Mouse (Mus musculus) right cerebral cortex, adult 2 months (tissue): ENCODE data around the gene Dok1.
A peak's percentile ranks its signal among the peaks of the same experiment; 100 is the strongest.

Experiments used
- DNase-seq, 2 experiments: peaks; one replicate each; pipeline ENCODE4 v3.0.0; 2021 to 2022; ENCODE audit warnings: low spot score in 2 of 2

The Dok1 gene

DNA sequence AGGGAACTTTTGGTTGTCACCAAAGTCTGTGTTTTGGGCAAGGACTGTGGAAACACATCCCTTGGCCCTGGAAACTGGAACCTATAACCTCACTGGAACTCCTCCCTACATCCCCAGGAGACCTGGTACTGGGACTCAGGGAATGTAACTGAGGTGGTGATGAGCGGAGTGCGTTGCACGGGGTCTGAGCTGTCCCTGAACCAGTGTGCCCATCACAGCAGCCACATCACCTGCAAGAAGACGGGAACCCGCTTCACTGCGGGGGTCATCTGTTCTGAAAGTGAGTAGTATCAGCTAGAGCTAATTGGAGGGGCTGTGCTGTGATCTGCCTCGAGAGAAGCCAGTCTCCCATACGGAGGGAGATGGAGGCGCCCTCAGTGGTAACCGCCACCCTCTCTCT is 16.1 kb upstream of the Dok1 start:
- DNase-seq, result no peak

DNA sequence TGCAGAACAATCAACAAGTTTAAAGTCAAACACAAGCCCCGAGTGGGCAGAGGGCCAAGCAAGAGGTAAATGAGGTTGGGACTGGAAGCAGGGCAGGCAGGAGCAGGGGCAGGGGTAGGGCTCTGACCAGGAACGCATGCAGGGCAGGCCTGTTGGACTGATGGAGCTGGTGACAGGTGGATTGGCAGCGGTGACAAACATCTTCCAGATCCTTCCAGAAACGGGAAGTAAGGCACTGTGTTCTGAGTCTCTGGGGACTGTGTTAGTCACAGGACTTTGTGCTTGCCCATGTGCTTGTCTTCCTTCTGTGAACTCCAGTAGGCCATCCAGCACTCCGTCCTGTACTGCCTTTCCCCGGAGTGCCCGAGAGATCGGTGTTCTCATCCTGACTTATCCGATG is 11.5 kb upstream of the Dok1 start:
- no peak for DNase-seq

DNA sequence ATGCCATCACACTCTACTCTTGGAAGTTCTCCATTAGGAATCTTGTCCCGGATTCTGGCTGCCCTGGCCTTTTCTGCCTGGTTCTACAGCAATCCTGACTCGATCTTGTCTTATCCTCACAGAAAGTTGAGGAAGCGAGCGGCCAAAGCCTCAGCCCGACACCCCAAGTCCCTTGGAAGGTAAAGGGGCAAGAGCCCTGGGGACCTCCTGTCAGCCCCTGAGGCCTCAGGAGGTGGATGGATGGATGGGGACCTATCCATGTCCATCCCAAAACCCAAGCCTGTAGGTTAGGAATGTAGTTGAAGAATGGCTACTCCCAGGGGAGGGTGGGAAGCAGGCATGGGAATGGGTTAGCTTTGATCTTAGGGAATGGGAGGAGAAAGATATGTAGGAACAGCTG is 10.7 kb upstream of the Dok1 start:
- DNase-seq, result no peak

DNA sequence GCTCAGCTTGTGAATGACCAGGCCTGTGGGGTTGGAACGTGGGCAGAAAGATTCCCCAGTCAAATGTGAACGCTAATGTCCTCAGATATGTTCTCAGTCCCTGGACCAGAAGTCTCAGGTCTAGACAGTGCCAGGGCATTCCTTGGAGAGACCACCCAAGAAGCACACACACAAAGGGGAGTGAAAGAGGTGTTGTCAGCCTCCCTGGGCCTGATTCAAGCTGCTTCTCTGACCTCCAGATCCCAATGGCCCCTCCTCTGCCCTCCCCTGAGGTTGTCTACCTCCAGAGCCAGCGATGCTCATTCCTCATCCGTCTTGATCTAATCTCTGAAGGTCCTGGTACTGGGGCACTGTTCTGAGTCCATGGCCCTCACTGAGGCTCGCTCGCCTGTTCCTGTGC is 10.3 kb upstream of the Dok1 start:
- DNase-seq, result no peak

DNA sequence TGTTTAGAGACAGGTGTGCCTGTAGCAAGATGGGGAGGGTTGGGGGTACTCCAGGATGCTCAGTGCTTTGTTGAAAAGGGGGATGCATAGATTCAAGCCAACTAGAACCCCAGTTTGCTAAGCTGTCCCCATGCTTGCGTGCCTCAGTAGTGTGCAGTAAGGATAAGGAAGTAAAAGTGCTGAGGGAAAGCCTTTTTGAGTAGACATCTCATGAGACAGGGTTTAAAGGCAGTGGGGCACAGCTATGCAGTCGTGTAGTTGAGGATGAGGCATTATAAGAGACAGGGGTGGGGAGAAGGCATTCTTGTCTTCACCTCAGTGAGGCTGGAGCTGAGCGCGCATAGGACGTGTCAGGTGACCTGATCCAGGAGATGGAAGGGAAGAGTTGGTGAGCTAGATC is 7.3 kb upstream of the Dok1 start:
- no peak for DNase-seq

DNA sequence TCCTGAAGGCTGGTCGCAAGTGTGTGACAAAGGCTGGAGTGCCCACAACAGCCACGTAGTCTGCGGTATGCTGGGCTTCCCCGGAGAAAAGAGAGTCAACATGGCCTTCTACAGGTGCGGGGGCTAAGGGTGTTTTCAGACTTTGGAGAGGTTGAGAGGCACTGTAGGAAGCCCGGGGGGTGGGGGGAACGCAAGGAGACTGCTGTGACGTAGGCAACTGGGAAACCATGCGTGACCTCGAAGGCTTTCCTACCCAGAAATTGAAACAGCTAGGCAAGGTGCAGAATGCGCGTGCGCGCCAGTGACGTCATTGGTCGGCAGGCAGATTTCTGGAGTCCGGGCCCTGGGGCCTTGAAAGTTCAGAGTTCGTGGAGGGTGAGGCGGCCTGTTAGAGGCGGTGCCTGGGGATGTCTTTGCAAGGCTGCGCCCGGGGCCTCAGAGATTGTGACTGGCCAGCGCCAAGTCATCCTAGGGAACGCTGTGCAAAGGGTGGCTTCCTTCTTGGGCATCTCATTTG is 5.3 kb upstream of the Dok1 start:
- DNase-seq, result peak; percentile 88 to 90

DNA sequence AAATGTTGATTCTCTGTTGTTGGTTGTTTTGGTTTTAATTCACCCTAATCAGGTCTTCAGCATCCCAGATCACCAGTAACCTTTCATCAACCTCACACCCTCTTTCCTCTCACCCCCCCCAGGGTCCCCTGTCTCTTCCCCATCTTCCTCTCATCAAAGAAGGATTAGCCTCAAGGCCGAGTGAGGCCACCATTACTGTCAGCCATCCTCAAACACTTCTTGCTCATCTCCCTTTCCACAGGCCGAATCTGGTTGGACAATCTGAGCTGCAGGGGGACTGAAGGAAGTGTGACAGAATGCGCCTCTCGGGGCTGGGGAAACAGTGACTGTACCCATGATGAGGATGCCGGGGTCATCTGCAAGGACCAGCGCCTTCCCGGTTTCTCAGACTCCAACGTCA is 3.9 kb upstream of the Dok1 start:
- DNase-seq, result no peak

DNA sequence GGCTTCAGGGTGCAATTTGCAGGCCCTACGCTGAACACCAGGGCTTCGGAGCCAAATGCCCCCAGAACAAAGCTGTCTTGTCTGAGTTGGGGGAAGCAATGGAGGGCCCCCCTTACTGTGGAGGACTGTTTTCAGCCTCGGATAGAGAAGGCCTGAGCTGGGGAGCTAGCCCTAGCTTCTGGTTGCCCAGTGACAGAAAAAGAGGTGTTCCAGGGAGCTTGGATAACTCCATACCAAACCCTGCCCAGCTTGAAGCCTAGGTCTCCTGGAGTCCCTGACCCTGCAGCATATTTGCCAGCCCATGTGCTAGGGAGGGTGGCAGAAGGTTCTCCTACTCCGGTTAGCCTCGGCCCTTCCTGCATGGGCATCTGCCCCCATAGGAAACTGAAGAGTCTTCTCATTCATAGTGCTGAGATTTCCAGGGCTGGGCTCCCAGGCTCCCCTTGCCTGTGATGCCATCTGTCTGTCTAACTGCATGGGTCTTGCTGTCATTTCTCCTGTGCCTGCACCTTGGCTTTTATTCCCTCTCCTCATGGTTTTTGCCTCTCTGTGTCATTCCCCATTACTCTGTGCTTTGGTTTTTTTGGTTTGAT is 1.3 kb upstream of the Dok1 start:
- DNase-seq, result no peak

DNA sequence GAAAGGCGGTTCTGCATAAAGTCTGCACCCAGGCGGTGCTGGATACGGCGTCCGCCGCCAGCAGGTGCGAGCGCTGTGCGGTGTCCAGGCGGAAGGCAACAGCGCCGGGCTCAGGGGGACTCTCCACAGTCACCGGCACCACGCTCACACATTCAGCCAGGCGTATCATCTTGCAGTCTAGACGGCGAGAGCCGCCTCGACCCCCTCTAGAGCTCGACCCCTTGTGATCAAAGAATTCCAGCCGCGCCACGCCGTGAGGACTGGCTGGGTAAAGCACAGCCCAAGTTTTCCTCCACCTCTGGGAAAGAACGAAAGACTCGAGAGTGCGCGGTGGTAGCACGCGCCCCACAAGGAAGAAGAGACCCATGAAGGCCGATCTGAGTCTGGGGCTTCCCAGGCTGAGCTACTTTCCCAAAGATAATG is 491 bp downstream of the Dok1 start:
- peak in 1 of 2 experiments; percentile 32 for DNase-seq

DNA sequence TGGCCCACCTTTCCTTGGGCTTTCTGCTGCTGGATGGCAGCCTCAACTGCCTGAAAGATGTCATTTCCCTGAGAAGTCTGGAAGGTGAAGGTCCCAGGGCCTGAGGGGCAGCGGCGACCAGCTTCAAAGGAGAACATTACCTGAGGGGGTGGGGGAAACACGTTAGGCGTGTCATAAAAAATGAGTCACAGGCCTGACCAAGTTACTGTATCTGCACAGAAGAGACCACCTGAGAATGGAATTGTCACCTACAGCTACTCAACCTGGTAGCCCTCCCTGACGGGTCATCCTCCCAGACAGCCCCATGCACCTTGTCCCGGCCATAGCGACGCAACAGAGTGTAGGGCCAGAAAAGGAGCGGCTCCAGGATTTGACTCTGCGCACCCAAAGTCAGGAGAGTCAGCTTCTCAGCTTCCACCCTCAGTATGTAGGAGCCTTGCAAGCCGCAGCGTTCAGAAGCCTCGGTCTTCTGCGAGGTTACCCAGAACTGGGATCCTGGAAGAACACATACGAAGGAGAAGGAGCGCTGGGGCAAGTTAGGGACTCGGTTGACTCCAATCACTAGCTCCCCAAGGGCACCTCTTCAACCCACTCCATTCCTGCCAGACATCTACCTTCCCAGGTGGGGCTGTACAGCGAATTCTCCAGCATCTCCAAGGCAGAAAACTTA is 1.2 kb downstream of the Dok1 start:
- DNase-seq, result no peak

DNA sequence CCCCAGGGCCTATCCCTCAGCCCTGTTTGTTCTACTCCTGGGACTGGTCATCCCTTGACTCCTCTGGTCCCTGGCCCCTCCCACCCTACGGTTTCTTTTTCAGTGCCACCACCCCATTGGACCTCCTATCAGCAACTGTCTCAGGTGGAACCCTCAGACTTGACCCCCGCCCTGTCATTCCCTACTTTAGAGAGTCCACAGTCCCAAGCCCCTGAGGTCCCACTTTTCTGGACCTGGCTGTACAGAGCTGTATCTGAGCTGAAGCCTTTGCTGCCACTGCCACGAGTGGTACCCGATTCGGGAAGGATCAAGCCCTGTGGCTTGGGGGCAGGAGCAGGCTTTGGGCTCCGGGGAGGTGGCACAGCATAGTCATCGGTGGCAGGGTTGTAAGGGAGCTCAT is 2.2 kb downstream of the Dok1 start:
- DNase-seq, result no peak

DNA sequence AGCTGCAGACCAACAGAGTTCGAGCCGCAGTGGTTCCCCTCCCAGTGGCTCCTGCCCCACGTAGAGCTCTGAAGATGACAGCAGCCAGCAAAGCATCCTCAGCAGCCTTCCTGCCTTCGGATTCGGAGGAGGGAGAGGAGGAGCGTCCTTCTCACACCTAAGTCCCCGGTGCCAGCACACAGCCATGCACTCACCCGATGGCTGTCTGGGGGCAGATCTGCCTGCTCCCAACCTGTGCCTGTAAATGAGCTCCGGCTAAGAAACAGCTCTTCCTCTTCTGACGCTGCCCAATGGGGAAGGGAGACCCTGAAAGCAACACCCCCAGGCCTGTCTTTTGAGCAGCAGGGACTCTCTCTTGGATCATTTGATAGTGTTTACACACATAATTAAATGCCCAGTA is 3.5 kb downstream of the Dok1 start:
- DNase-seq, result no peak

DNA sequence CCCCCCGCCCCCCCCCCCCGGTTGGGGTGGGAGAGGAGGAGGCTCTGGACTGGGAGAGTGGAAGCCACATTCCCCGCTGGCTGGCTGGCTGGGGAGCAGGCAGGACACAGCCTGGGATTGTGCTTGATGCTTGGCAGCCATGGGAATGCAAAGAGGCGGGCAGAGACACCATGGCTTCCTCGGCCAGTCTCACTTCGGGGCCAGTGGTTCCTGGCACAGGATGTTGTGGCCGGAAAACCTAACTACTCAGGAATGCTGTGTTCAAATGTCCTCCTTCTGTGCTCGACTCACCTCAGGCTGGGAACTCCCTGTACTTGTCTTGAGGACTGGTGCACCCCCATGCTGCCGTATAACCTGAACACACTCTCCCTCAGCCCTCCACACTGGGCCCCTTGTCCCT is 5.6 kb downstream of the Dok1 start:
- DNase-seq, result no peak

DNA sequence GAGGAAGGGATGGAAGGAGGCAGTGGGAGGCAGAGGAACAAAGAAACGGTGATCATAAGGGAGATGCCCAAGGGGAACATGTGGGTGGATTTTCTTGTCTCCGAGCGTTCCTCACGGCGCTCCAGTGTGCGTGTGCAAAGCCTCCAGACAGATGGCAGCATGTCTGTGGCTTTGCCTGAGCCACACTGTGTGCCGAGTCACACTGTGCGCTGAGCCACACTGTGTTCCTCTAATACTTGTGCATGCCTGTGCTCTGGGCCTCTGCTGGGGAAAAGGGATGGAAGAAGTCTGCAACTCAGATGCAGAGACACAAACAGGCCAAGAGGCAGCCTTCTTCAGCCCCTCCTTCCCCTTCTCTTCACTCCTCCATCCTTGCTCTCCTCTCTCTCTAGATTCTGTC is 6.0 kb downstream of the Dok1 start:
- DNase-seq, result no peak

DNA sequence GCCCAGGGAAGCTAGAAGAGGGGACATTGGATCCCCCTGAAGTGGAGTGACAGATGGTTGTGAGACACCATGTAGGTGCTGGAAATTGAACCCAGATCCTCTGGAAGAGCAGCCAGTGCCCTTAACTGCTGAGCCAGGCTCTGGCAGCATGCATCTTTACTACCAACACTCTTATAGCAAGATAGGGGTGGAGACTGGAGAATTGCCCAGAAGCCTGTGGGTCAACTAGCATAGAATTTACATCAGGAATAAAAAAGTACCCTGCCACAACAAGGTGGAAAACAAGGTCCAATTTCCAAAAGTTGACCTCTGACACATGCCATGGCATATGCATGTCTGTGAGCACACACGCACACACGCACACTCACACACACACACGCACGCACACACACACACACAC is 8.1 kb downstream of the Dok1 start:
- no peak for DNase-seq

DNA sequence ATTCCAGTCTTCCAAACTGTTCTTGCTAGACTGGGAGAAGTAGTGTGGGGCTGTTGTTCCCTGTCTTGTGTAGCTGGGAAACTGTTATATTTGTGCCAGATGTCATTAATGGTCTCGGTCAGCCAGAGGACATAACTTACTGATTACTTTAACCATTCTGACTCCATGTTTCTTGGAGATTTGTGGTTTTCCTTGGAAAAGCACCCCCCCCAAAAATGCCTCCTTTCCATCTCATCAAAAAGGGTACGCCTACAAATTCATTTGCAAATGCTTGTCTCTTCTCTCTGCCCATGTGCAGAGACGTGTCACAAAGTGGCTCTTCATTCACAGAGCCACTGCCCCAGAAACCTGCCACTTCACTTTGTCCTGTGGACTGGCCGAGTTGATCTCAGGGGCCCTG is 8.8 kb downstream of the Dok1 start:
- DNase-seq, result no peak

DNA sequence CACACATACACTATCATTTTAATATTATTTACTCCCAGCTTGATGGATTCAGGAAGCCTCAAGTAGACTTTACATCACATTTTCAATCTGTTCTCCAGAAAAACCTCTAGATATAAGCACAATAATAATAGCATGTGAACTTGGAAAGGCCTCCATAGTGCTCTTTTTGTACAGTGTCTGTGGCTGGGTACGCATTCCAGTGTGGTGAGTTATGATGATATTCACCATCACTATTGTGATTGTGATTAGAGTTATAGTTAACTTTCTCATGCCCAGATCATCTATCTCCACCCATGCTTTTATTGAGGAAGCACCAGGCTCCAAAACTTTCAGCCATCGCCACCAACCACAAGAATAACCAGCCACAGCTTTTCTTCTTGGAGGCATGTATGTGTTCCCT is 9.5 kb downstream of the Dok1 start:
- DNase-seq, result no peak

DNA sequence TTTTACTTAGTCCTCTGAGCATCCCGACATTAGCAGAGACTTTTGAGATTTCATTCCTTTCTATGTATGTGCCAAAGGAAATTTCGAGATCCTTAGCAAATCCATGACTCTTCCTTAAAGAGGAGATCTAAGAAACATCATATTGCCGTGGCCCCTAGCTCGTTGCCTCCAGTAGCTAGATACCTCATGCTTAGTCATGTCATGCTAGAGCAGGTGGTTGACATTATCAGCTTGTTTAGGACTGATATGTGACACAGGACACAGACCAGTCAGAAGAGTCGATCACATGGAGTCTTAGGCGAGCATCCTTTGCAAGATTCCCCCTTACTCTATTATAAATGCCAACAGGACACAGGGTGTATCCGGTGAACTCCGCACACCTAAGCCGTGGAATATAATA is 10.3 kb downstream of the Dok1 start:
- no peak for DNase-seq

DNA sequence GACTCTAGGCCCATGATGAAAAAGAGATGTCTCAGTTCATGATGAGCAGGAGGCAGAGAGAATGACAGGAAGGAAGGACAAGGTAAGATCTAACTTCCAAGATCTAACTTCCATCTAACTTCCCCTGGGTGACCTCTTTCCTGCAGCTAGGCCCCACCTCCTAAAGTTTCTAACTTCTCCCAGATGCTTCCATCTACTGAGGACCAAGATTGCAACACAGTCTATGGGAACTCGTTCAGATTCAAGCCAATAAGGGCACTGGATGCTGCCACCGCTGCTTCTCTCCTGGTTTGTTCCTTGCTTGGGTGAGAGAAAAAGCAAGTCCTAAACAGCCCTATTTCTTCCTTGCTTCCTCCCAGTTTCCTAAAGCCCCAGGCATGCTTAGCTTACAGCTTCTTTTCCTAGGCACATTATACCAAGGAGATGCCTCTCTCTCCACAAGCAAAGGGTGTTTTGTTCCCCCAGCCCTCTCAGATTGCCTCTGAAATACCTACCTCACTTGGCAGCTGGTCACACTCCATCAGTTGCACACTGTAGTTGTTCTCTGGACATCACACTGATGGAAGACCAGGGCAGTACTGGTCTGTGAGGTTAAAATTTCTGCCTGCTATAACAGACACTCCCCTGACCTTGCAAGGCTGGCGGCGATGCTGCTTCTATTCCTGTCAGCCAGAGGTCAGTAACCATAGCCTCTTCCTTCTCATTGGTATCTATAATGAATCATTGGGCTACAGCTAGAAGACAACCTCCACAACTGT is 12.3 kb downstream of the Dok1 start:
- no peak for DNase-seq

DNA sequence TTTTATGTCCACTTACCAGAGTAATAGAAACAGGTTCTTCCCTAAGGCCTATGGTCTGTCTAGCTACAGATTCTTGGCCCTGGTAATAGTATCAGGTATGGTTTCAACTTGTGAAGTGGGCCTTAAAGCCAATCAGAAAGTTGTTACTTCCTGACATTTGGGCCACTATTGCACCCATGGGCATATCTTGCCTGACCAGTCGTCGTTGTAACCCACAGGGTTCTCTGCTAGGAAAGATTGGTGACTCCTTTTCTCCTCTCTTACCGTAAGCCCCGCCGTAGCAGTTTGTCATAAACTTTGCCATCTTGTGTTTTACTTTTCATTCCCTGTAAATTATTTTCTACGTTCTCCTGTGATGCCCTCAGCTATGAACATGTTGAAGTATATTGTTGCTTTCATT is 13.2 kb downstream of the Dok1 start:
- no peak for DNase-seq

DNA sequence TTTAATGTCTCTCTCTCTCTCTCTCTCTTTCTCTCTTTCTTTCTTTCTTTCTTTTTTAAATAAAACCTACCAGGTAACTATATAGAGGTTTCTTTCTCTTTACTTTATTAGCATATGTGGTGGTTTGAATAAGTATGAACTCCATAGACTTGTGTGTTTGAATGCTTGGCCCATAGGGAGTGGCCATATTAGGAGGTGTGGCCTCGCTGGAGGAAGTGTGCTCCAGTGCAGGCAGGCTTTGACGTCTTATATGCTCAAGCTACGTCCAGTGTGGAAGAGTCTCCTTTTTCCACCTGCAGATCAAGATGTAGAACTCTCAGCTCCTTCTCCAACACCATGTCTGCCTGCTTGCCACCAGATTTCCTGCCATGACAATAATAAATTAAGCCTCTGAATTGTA is 14.2 kb downstream of the Dok1 start:
- no peak for DNase-seq

DNA sequence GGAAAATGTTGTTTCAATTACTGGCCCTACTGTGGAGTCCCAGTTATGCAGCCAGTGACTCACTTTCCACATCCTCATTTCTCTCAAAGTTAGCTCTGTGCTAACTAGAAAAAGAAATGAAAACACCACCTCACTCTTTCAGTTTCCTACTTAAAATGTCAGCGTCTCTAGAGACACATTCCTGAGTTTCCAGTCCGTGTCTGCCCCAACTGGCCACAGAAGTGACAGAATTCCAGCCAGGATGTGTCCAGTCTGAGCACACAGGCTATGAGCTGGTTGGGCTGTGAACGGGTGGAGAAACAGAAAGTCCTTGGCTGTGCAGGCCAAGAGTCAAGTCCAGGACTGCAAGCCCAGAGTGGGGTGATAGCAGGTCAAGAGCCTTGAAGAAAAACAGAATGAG is 16.1 kb downstream of the Dok1 start:
- DNase-seq, result no peak

DNA sequence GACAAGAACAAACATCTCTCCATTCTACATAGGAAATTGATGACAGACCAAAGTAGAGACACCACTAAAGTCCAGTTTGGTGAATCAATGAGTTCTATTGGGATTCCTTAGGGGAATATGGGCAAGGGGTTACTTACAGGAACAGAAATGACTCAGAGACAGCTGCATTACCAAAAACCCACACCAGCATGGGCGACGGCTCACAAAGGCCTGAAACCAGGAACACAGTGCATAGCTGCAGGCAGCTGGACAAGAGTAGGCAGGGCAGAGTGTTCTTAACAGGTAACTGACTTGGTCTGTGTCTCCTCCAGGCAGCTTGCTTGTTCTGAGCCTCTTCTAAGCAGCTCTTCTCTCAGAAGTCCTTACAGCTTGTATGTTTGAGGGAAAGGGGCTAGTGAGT is 17.5 kb downstream of the Dok1 start:
- no peak for DNase-seq
